25 mouse cellular contexts compared by ENCODE assay signal in genomic region chr7:121880246-121880645, GRCm38 (mm10). TPM values are rescaled to one million over a fixed set of nuclear protein-coding genes. Genes with fewer than 3 reads are reported as not detected.
"Had no signal": no experiment of that assay in that cellular context is flagged by ENCODE, and none has a peak within 500 bp of the region (broad histone marks: within the 10 kb centered on the region; RNA-seq: fewer than 3 reads in every experiment).

No protein-coding gene starts in this region.

- H3K4me3 ChIP-seq: kidney, embryonic 15.5 days; limb, embryonic 13.5 days; liver, embryonic 12.5 days; liver, embryonic 15.5 days; midbrain, embryonic 13.5 days; myocyte; neural tube, embryonic 13.5 days; stomach, embryonic 15.5 days had no signal

- ATAC-seq: intestine, postnatal 0 days; liver, embryonic 12.5 days; midbrain, embryonic 13.5 days; midbrain, embryonic 16.5 days had no signal

- H3K4me1 ChIP-seq: limb, embryonic 13.5 days; liver, embryonic 12.5 days; liver, embryonic 15.5 days; midbrain, embryonic 13.5 days; neural tube, embryonic 13.5 days; stomach, embryonic 15.5 days had no signal

- DNase-seq: kidney, adult 2 months; kidney, postnatal 10 days; kidney, postnatal 36 days; left cerebral cortex, postnatal 4 days; liver; retina, postnatal 1 day; right cerebral cortex, postnatal 25 days; spleen, adult 18-20 months; thymus, postnatal 25 days had no signal

- H3K9ac ChIP-seq: kidney, embryonic 15.5 days; limb, embryonic 13.5 days; liver, embryonic 12.5 days; liver, embryonic 15.5 days; midbrain, embryonic 13.5 days; neural tube, embryonic 13.5 days; stomach, embryonic 15.5 days had no signal

- H3K36me3 ChIP-seq: kidney, embryonic 15.5 days; limb, embryonic 13.5 days; liver, embryonic 12.5 days; liver, embryonic 15.5 days; midbrain, embryonic 13.5 days; neural tube, embryonic 13.5 days; stomach, embryonic 15.5 days had no signal

- H3K27me3 ChIP-seq: kidney, embryonic 15.5 days; limb, embryonic 13.5 days; liver, embryonic 12.5 days; liver, embryonic 15.5 days; midbrain, embryonic 13.5 days; neural tube, embryonic 13.5 days; stomach, embryonic 15.5 days had no signal

- H3K9me3 ChIP-seq: kidney, embryonic 15.5 days; limb, embryonic 13.5 days; liver, embryonic 12.5 days; liver, embryonic 15.5 days; midbrain, embryonic 13.5 days; neural tube, embryonic 13.5 days; stomach, embryonic 15.5 days had no signal

- H3K4me2 ChIP-seq: kidney, embryonic 15.5 days; limb, embryonic 13.5 days; liver, embryonic 12.5 days; liver, embryonic 15.5 days; midbrain, embryonic 13.5 days; neural tube, embryonic 13.5 days; stomach, embryonic 15.5 days had no signal

- H3K27ac ChIP-seq: kidney, embryonic 15.5 days; limb, embryonic 13.5 days; liver, embryonic 12.5 days; liver, embryonic 15.5 days; macrophage; midbrain, embryonic 13.5 days; neural tube, embryonic 13.5 days; stomach, embryonic 15.5 days had no signal

RNA-seq across cellular contexts. Expression of gene Scnn1b, which starts 15.4 kb away (rescaled TPM):
- total RNA-seq: left cerebral cortex, adult 8-10 months; left cerebral cortex, postnatal 14 days; megakaryocyte, adult 5-6 weeks; monocyte, adult 5-6 weeks; neutrophil, adult 5-6 weeks had no signal
- polyA plus RNA-seq: liver, embryonic 15.5 days; macrophage; midbrain, embryonic 13.5 days; myocyte; neural tube, embryonic 13.5 days had no signal
